Mouse (Mus musculus) erythroblast, embryonic 14.5 days (primary cell): ENCODE data around the gene Mmp25.

Experiments
- GATA1 ChIP-seq: IDR thresholded peaks from 2 replicates; pipeline ENCODE4 v1.6.1; 2012; ENCODE audit warnings: low read length, inconsistent platforms, mixed read lengths
- TAL1 ChIP-seq: IDR thresholded peaks from 3 replicates; pipeline ENCODE4 v1.6.1; 2012; ENCODE audit warnings: low read length, inconsistent platforms, mixed read lengths

DNA sequence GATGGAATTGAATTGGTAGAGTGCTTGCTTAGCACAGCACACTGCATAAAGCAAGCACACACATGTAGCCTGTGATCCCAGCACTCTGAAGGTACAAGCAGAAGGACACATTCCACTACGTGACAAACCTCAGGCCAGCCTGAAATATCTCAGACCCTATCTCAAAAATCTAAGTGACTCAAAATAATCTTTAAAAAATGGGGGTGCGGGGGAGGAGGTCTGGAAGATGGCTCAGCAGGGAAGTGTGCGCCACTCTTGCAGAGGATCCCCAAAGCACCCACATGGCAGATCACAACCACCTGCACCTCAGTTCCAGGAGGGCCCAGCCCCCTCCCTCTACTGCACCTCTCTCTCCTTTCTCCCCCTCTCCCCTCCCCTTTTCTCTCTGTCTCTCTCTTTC, 26.4 kb upstream of the Mmp25 start:
- TF ChIP-seq TAL1, result no peak
- no peak for TF ChIP-seq GATA1
